Mouse (Mus musculus) neural tube, embryonic 14.5 days (tissue): Measurements from ENCODE around the gene Myh3. TPM values are rescaled to one million over a fixed set of nuclear protein-coding genes. Genes with fewer than 3 reads are reported as not detected.
"Not testable (repeated sequence)": the region's sequence is repeated elsewhere in the genome, so short reads cannot be mapped to it uniquely, and the experiment has no call there.

ENCODE experiments used
- ATAC-seq: fragments of 200-750 bp; cut with Nextera tagmentation; 2 replicates; pipeline ENCODE4 v1.8.0; 2017; ENCODE audit warnings: low read depth, mild to moderate bottlenecking, moderate TSS enrichment, moderate library complexity
- H3K27ac ChIP-seq: fragments of 300-500 bp; sonication (generic); 2 replicates; pipeline ENCODE4 v1.5.1; 2014; ENCODE audit warnings: low read depth, mild to moderate bottlenecking, control low read depth, low read length, moderate library complexity, mixed read lengths
- H3K27me3 ChIP-seq: fragments of 300-500 bp; sonication (generic); 2 replicates; pipeline ENCODE4 v1.6.1; 2014; ENCODE audit warnings: low read length; ENCODE audit not compliant: control insufficient read depth, insufficient read depth
- H3K36me3 ChIP-seq: fragments of 300-500 bp; sonication (generic); 2 replicates; pipeline ENCODE4 v1.6.1; 2014; ENCODE audit warnings: low read length, mixed read lengths; ENCODE audit not compliant: control insufficient read depth, insufficient read depth
- H3K4me1 ChIP-seq: fragments of 300-500 bp; sonication (generic); 2 replicates; pipeline ENCODE4 v1.6.1; 2014; ENCODE audit warnings: low read length; ENCODE audit not compliant: control insufficient read depth, insufficient read depth
- H3K4me2 ChIP-seq: fragments of 300-500 bp; sonication (generic); 2 replicates; pipeline ENCODE4 v1.6.1; 2014; ENCODE audit warnings: mild to moderate bottlenecking, low read depth, low read length, control low read depth
- H3K4me3 ChIP-seq: fragments of 300-500 bp; sonication (generic); 2 replicates; pipeline ENCODE4 v1.5.1; 2014; ENCODE audit warnings: low read depth, low read length, control low read depth, mixed read lengths
- H3K9ac ChIP-seq: fragments of 300-500 bp; sonication (generic); replicated peaks from 2 replicates; pipeline ENCODE4 v1.6.1; 2014; ENCODE audit warnings: low read depth, mild to moderate bottlenecking, control low read depth, low read length, mixed read lengths
- H3K9me3 ChIP-seq: fragments of 300-500 bp; sonication (generic); 2 replicates; pipeline ENCODE4 v1.6.1; 2016; ENCODE audit warnings: low read length; ENCODE audit not compliant: control insufficient read depth
- WGBS: fragments of 180-500 bp; shearing (Covaris S2); extraction: QIAGEN DNeasy Blood & Tissue Kit; methylation state at CpG from one replicate; pipeline ENCODE4 v1.1.7; 2014; 5-methylcytosine and 5-hydroxymethylcytosine counted together
- polyA plus RNA-seq: library from polyadenylated mRNA; unstranded; fragments of >200 nt; fragmentation: Nextera tagmentation; extraction: Ambion mirVana; gene quantifications from 2 replicates; pipeline ENCODE4 v1.2.1, GENCODE M21; 2014

Gene Myh3
- polyA plus RNA-seq, 1 experiment from 2014 or later: 1.6 TPM

GRCm38 (mm10) chr11:67082188-67082587, 4.1 kb downstream of the Myh3 start:
- no peak for ATAC-seq
- Histone ChIP-seq H3K9ac (no peak overlapping the region), H3K27ac (no peak overlapping the region), H3K9me3 (no peaks in the 10 kb centered on the region), H3K4me3 (no peak overlapping the region), H3K36me3 (no peaks in the 10 kb centered on the region), H3K4me2 (no peak overlapping the region), H3K4me1 (no peaks in the 10 kb centered on the region), H3K27me3 (no peaks in the 10 kb centered on the region)
- WGBS: 86% methylated on average over 7 of the region's 7 CpGs

GRCm38 (mm10) chr11:67082793-67083192, 4.7 kb downstream of the Myh3 start:
- Histone ChIP-seq H3K9me3 (no peaks in the 10 kb centered on the region), H3K4me1 (no peaks in the 10 kb centered on the region), H3K27ac (no peak overlapping the region), H3K36me3 (no peaks in the 10 kb centered on the region), H3K4me2 (no peak overlapping the region), H3K9ac (no peak overlapping the region), H3K4me3 (no peak overlapping the region), H3K27me3 (no peaks in the 10 kb centered on the region)
- ATAC-seq: no peak
- 86% methylated on average over 13 of the region's 13 CpGs for WGBS

GRCm38 (mm10) chr11:67083239-67083638, 5.1 kb downstream of the Myh3 start:
- Histone ChIP-seq H3K4me1 (no peaks in the 10 kb centered on the region), H3K9me3 (no peaks in the 10 kb centered on the region), H3K36me3 (no peaks in the 10 kb centered on the region), H3K4me2 (no peak overlapping the region), H3K9ac (no peak overlapping the region), H3K27me3 (no peaks in the 10 kb centered on the region), H3K27ac (no peak overlapping the region), H3K4me3 (no peak overlapping the region)
- WGBS: 66% methylated on average over 6 of the region's 6 CpGs
- ATAC-seq: no peak

- ATAC-seq: no peak
Measured at GRCm38 (mm10) chr11:67083712-67084340, 5.7 kb downstream of the Myh3 start.

GRCm38 (mm10) chr11:67085489-67085888, 7.4 kb downstream of the Myh3 start:
- Histone ChIP-seq H3K9me3 (no peaks in the 10 kb centered on the region), H3K4me1 (no peaks in the 10 kb centered on the region), H3K27me3 (no peaks in the 10 kb centered on the region), H3K27ac (no peak overlapping the region), H3K4me2 (no peak overlapping the region), H3K36me3 (no peaks in the 10 kb centered on the region), H3K4me3 (no peak overlapping the region), H3K9ac (no peak overlapping the region)
- no peak; the same call in 1 of the 2 replicates for ATAC-seq
- WGBS: 6% methylated on average over 6 of the region's 6 CpGs

More at GRCm38 (mm10) chr11:67083712-67084340, 5.7 kb downstream of the Myh3 start:
- H3K4me1 ChIP-seq: no peaks in the 10 kb centered on the region
- no peaks in the 10 kb centered on the region for H3K27me3 ChIP-seq
- H3K9ac ChIP-seq: no peak overlapping the region
- WGBS: 48% methylated on average over 32 of the region's 32 CpGs
- H3K4me2 ChIP-seq: no peak overlapping the region
- H3K4me3 ChIP-seq: no peak overlapping the region
- no peak overlapping the region for H3K27ac ChIP-seq
- H3K9me3 ChIP-seq: no peaks in the 10 kb centered on the region
- no peaks in the 10 kb centered on the region for H3K36me3 ChIP-seq

DNA sequence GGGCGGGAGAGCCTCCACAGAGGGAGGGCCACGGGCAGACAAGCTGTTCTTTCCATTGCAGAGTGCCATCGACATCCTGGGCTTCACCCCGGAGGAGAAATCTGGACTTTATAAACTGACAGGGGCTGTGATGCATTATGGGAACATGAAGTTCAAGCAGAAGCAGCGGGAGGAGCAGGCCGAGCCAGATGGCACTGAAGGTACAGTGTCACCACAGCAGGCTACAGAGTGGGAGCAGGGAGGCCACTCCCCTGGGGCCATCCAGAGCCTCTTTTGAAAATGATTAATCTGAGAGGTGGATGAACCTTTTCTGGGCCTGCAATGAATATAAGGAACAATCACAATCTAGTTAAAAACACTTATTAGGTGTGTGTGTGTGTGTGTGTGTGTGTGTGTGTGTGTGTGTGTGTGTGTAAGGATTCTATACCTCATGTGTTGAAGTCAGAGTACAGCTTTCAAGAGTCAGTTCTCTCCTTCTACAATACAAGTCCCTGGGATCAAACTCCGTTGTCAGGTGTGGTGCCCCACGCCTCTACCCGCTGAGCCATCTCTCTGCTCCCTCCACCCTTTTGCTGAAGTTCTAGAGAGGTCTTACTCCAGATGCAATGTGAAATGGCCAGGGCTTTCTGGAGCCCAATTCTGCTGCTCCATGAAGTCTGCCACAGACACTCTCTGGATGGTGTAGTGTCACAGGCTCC, 8.5 kb downstream of the Myh3 start:
- Histone ChIP-seq H3K27me3 (no peaks in the 10 kb centered on the region), H3K9me3 (no peaks in the 10 kb centered on the region), H3K4me1 (no peaks in the 10 kb centered on the region), H3K27ac (no peak overlapping the region), H3K4me2 (no peak overlapping the region), H3K9ac (no peak overlapping the region), H3K4me3 (no peak overlapping the region), H3K36me3 (no peaks in the 10 kb centered on the region)
- WGBS: 57% methylated on average over 9 of the region's 9 CpGs
- no peak for ATAC-seq

- no peaks in the 10 kb centered on the region for H3K36me3 ChIP-seq
- WGBS: 85% methylated on average over 12 of the region's 12 CpGs
- ATAC-seq: no peak
- H3K9me3 ChIP-seq: no peaks in the 10 kb centered on the region
- H3K27me3 ChIP-seq: no peaks in the 10 kb centered on the region
- no peak overlapping the region for H3K4me2 ChIP-seq
- no peaks in the 10 kb centered on the region for H3K4me1 ChIP-seq
- no peak overlapping the region for H3K9ac ChIP-seq
- H3K4me3 ChIP-seq: no peak overlapping the region
- no peak overlapping the region for H3K27ac ChIP-seq
Measured at GRCm38 (mm10) chr11:67087225-67087624, 9.1 kb downstream of the Myh3 start.

DNA sequence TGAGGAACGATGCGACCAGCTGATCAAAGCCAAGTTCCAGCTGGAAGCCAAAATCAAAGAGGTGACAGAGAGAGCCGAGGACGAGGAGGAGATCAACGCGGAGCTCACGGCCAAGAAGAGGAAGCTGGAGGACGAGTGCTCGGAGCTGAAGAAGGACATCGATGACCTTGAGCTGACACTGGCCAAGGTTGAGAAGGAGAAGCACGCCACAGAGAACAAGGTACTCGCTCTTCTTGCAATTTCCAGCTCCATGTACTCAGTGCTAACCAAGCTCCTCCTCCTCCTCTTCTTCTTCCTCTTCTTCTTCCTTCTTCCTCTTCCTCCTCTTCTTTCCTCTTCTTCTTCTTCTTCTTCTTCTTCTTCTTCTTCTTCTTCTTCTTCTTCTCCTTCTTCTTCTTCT, 14.3 kb downstream of the Myh3 start:
- not testable (repeated sequence) for H3K9me3 ChIP-seq, ATAC-seq, H3K4me3 ChIP-seq, H3K4me1 ChIP-seq, H3K36me3 ChIP-seq, H3K4me2 ChIP-seq, H3K9ac ChIP-seq, H3K27me3 ChIP-seq, H3K27ac ChIP-seq
- 95% methylated on average over 10 of the region's 12 CpGs for WGBS

DNA sequence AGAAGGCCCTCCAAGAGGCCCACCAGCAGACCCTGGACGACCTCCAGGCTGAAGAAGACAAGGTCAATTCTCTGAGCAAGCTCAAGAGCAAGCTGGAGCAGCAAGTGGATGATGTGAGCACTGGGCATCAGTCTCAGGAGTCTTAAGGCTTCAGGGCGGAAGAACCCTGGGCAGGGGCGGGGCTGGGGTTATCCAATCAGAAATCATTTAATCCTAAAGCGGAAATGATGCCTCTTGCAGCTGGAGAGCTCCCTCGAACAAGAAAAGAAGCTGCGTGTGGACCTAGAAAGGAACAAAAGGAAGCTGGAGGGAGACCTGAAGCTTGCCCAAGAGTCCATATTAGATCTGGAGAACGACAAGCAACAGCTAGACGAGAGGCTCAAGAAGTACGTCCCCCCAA, 15.1 kb downstream of the Myh3 start:
- no peaks in the 10 kb centered on the region for H3K4me1 ChIP-seq
- no peak for ATAC-seq
- WGBS: 77% methylated on average over 9 of the region's 9 CpGs

More for the DNA sequence above, 15.1 kb downstream of the Myh3 start:
- Histone ChIP-seq H3K36me3 (no peaks in the 10 kb centered on the region), H3K9me3 (no peaks in the 10 kb centered on the region), H3K4me2 (no peak overlapping the region), H3K9ac (no peak overlapping the region), H3K4me3 (no peak overlapping the region), H3K27me3 (no peaks in the 10 kb centered on the region), H3K27ac (no peak overlapping the region)
